Mouse (Mus musculus) MEL (cell line): ENCODE results near the gene AI837181. TPM values are rescaled to one million over a fixed set of nuclear protein-coding genes. Genes with fewer than 3 reads are reported as not detected.
A peak's percentile ranks its signal among the peaks of the same experiment; 100 is the strongest.

ENCODE experiments used
- DNase-seq: peaks from one replicate; pipeline ENCODE4 v3.0.0; 2011; ENCODE audit warnings: low read depth, low spot score
- H3K27ac ChIP-seq: 2 replicates; pipeline ENCODE4 v1.5.1; 2012; ENCODE audit warnings: low read depth, mild to moderate bottlenecking, control low read depth, low read length, moderate library complexity; ENCODE audit not compliant: control insufficient read depth
- H3K27me3 ChIP-seq, 2 experiments: fragments of 150-350 bp in 1 of 2; sonication (generic) in 1 of 2; 2 replicates each; pipeline ENCODE4 v1.6.1; 2012; ENCODE audit warnings: low read length in 2 of 2, mild to moderate bottlenecking in 2 of 2, improper control_type of control experiment in 1 of 2, moderate library complexity in 1 of 2; ENCODE audit not compliant: insufficient read depth in 2 of 2, control insufficient read depth in 1 of 2
- H3K36me3 ChIP-seq, 2 experiments: 2 replicates each; pipeline ENCODE4 v1.6.1; 2012 to 2014; ENCODE audit warnings: low read length in 2 of 2, improper control_type of control experiment in 1 of 2, inconsistent platforms in 1 of 2, mild to moderate bottlenecking in 1 of 2; ENCODE audit not compliant: insufficient read depth in 2 of 2, control insufficient read depth in 1 of 2
- H3K4me1 ChIP-seq, 2 experiments: fragments of 150-350 bp in 1 of 2; sonication (generic) in 1 of 2; 2 replicates each; pipeline ENCODE4 v1.6.1; 2012; ENCODE audit warnings: low read length in 2 of 2, improper control_type of control experiment in 1 of 2, mild to moderate bottlenecking in 1 of 2; ENCODE audit not compliant: insufficient read depth in 2 of 2, control insufficient read depth in 1 of 2
- H3K4me3 ChIP-seq, 2 experiments: fragments of 150-350 bp in 1 of 2; sonication (generic) in 1 of 2; 2 replicates each; pipeline ENCODE4 v1.5.1; 2012; ENCODE audit warnings: low read depth in 2 of 2, low read length in 2 of 2, mild to moderate bottlenecking in 2 of 2, moderate library complexity in 2 of 2, control low read depth in 1 of 2, improper control_type of control experiment in 1 of 2; ENCODE audit not compliant: control insufficient read depth in 1 of 2, insufficient read depth in 1 of 2
- H3K79me2 ChIP-seq: 2 replicates; pipeline ENCODE4 v1.6.1; 2012; ENCODE audit warnings: mild to moderate bottlenecking, low read length, moderate library complexity; ENCODE audit not compliant: control insufficient read depth, poor library complexity, insufficient read depth
- H3K9ac ChIP-seq: 2 replicates; pipeline ENCODE4 v1.6.1; 2012; ENCODE audit warnings: low read depth, mild to moderate bottlenecking, control low read depth, low read length, moderate library complexity; ENCODE audit not compliant: control insufficient read depth, poor library complexity, severe bottlenecking
- H3K9me3 ChIP-seq: fragments of 150-350 bp; sonication (generic); replicated peaks from 2 replicates; pipeline ENCODE4 v1.6.1; 2012; ENCODE audit warnings: mild to moderate bottlenecking, low read length, improper control_type of control experiment, moderate library complexity; ENCODE audit not compliant: insufficient read depth
- CHD1 ChIP-seq: IDR thresholded peaks from 2 replicates; pipeline ENCODE4 v1.6.1; 2012; ENCODE audit warnings: low read depth, mild to moderate bottlenecking, inconsistent platforms, low read length, improper control_type of control experiment
- CHD2 ChIP-seq: IDR thresholded peaks from 2 replicates; pipeline ENCODE4 v1.6.1; 2011; ENCODE audit warnings: low read length, improper control_type of control experiment
- ELF1 ChIP-seq: IDR thresholded peaks from 2 replicates; pipeline ENCODE4 v1.6.1; 2014; ENCODE audit warnings: low read depth, mild to moderate bottlenecking, inconsistent platforms, low read length, improper control_type of control experiment, moderate library complexity
- EP300 ChIP-seq, 2 experiments: IDR thresholded peaks; 2 replicates each; pipeline ENCODE4 v1.6.1; 2011; ENCODE audit warnings: improper control_type of control experiment in 2 of 2, low read length in 2 of 2, low read depth in 1 of 2, mild to moderate bottlenecking in 1 of 2
- HCFC1 ChIP-seq: IDR thresholded peaks from 2 replicates; pipeline ENCODE4 v1.6.1; 2012; ENCODE audit warnings: low read depth, mild to moderate bottlenecking, inconsistent platforms, low read length, improper control_type of control experiment, moderate library complexity
- MAX ChIP-seq: IDR thresholded peaks from 2 replicates; pipeline ENCODE4 v1.6.1; 2011; ENCODE audit warnings: low read length, improper control_type of control experiment
- MAZ ChIP-seq: IDR thresholded peaks from 2 replicates; pipeline ENCODE4 v1.6.1; 2012; ENCODE audit warnings: low read depth, mild to moderate bottlenecking, inconsistent platforms, low read length, improper control_type of control experiment
- MXI1 ChIP-seq: IDR thresholded peaks from 2 replicates; pipeline ENCODE4 v1.6.1; 2011; ENCODE audit warnings: mild to moderate bottlenecking, low read depth, low read length, improper control_type of control experiment
- MYC ChIP-seq: IDR thresholded peaks from 2 replicates; pipeline ENCODE4 v1.6.1; 2011; ENCODE audit warnings: low read depth, mild to moderate bottlenecking, low read length, improper control_type of control experiment, moderate library complexity
- POLR2AphosphoS5 ChIP-seq: IDR thresholded peaks from 2 replicates; pipeline ENCODE4 v1.6.1; 2012; ENCODE audit warnings: low read depth, borderline replicate concordance, mild to moderate bottlenecking, inconsistent platforms, low read length, moderate library complexity, mixed read lengths
- RAD21 ChIP-seq: IDR thresholded peaks from 2 replicates; pipeline ENCODE4 v1.6.1; 2011; ENCODE audit warnings: mild to moderate bottlenecking, low read depth, low read length, improper control_type of control experiment
- RCOR1 ChIP-seq: IDR thresholded peaks from 2 replicates; pipeline ENCODE4 v1.6.1; 2012; ENCODE audit warnings: low read depth, mild to moderate bottlenecking, inconsistent platforms, low read length, improper control_type of control experiment
- SMC3 ChIP-seq: IDR thresholded peaks from 2 replicates; pipeline ENCODE4 v1.6.1; 2011; ENCODE audit warnings: low read depth, low read length, improper control_type of control experiment
- TAL1 ChIP-seq: IDR thresholded peaks from 2 replicates; pipeline ENCODE4 v1.6.1; 2012; ENCODE audit warnings: mild to moderate bottlenecking, inconsistent platforms, low read length, moderate library complexity, mixed read lengths
- TBP ChIP-seq: IDR thresholded peaks from 2 replicates; pipeline ENCODE4 v1.8.0; 2011; ENCODE audit warnings: low read depth, low read length, improper control_type of control experiment
- UBTF ChIP-seq: IDR thresholded peaks from 2 replicates; pipeline ENCODE4 v1.6.1; 2012; ENCODE audit warnings: low read depth, mild to moderate bottlenecking, inconsistent platforms, low read length, improper control_type of control experiment, moderate library complexity, borderline replicate concordance; ENCODE audit not compliant: insufficient read depth
- USF2 ChIP-seq, 2 experiments: IDR thresholded peaks; 2 replicates each; pipeline ENCODE4 v1.6.1; 2011 to 2012; ENCODE audit warnings: improper control_type of control experiment in 2 of 2, low read length in 2 of 2, borderline replicate concordance in 1 of 2, inconsistent platforms in 1 of 2, low read depth in 1 of 2, mild to moderate bottlenecking in 1 of 2; ENCODE audit not compliant: insufficient read depth in 1 of 2
- ZC3H11A ChIP-seq: IDR thresholded peaks from 2 replicates; pipeline ENCODE4 v1.6.1; 2012; ENCODE audit warnings: low read depth, mild to moderate bottlenecking, inconsistent platforms, low read length, improper control_type of control experiment
- ZKSCAN1 ChIP-seq: IDR thresholded peaks from 2 replicates; pipeline ENCODE4 v1.6.1; 2012; ENCODE audit warnings: low read depth, mild to moderate bottlenecking, inconsistent platforms, low read length, improper control_type of control experiment, moderate library complexity
- polyA plus RNA-seq, 2 experiments: library from polyadenylated mRNA; stranded (reverse) in 1 of 2; unstranded in 1 of 2; fragments of >175 nt in 1 of 2; fragments of >200 nt in 1 of 2; gene quantifications; 2 replicates each; pipeline versions ENCODE4 v1.2.1 to v1.2.4; 2012; ENCODE audit warnings: low replicate concordance in 2 of 2, low read depth in 1 of 2; ENCODE audit not compliant: insufficient read length in 2 of 2, insufficient read depth in 1 of 2, missing spikeins in 1 of 2
- total RNA-seq: library from RNA; depleted of rRNA; stranded (reverse); fragments of 300-350 nt; gene quantifications from 2 replicates; pipeline ENCODE4 v1.2.3, GENCODE M21; 2012

The AI837181 gene
- total and polyA plus RNA-seq, 3 experiments, result 8.9 to 41.3 TPM; not detected in 1

- Histone ChIP-seq H3K27me3 (no peaks in the 10 kb centered on the region), H3K36me3 (peaks cover 0 to 7% of the 10 kb centered on the region in 2 experiments; a peak in 2 of 4 replicates), H3K79me2 (peaks cover 9% of the 10 kb centered on the region), H3K9me3 (no peaks in the 10 kb centered on the region), H3K27ac (no peak overlapping the region), H3K9ac (no peak overlapping the region), H3K4me3 (no peak overlapping the region), H3K4me1 (peaks cover 0 to 14% of the 10 kb centered on the region in 2 experiments; a peak in 2 of 4 replicates)
- TF ChIP-seq USF2 (IDR thresholded peaks at IDR 0.05; ENCODE audit: borderline replicate concordance in 1 of 2, insufficient read depth in 1 of 2, low read depth in 1 of 2, low read length in 2 of 2) (no peak), ZKSCAN1 (no peak), UBTF (no peak), MXI1 (no peak), EP300 (IDR thresholded peaks at IDR 0.05; ENCODE audit: low read depth in 1 of 2, low read length in 2 of 2) (no peak), CHD1 (no peak), HCFC1 (no peak), RCOR1 (no peak), MYC (no peak), RAD21 (no peak), ELF1 (no peak), MAX (no peak), SMC3 (no peak), MAZ (no peak), ZC3H11A (no peak), TAL1 (no peak), TBP (no peak), POLR2AphosphoS5 (no peak), CHD2 (no peak)
- no peak for DNase-seq
Measured at GRCm38 (mm10) chr19:5394168-5394567, 30.8 kb upstream of the AI837181 start.

DNA sequence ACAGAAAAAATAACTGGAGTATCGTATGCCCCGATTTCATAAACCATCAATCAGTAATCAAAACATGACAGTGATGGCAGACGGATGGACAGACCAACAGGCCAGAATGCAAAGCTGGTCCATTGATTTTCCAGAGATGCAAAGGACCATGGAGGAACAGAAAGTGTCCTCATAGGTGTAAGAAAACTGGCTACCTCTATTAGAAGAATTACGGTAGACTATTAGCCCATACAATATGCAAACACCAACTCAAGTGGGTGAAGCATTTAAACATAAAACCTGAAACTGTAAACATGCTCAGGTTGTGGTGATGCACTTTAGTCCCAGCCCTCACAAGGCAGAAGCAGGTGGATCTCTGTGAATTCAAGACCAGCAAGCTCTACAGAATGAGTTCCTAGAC is 29.6 kb upstream of the AI837181 start:
- Histone ChIP-seq H3K9me3 (no peaks in the 10 kb centered on the region), H3K4me1 (peaks cover 3 to 12% of the 10 kb centered on the region in 2 experiments), H3K27ac (no peak overlapping the region), H3K27me3 (no peaks in the 10 kb centered on the region), H3K79me2 (peaks cover under 1% of the 10 kb centered on the region; the same call in 1 of the 2 replicates), H3K9ac (no peak overlapping the region), H3K4me3 (no peak overlapping the region), H3K36me3 (peaks cover 0 to 7% of the 10 kb centered on the region in 2 experiments; a peak in 1 of 4 replicates)
- TF ChIP-seq USF2 (IDR thresholded peaks at IDR 0.05; ENCODE audit: borderline replicate concordance in 1 of 2, insufficient read depth in 1 of 2, low read depth in 1 of 2, low read length in 2 of 2) (no peak), MXI1 (peak; percentile 96)
- no peak for DNase-seq
